In the genomic region with DNA sequence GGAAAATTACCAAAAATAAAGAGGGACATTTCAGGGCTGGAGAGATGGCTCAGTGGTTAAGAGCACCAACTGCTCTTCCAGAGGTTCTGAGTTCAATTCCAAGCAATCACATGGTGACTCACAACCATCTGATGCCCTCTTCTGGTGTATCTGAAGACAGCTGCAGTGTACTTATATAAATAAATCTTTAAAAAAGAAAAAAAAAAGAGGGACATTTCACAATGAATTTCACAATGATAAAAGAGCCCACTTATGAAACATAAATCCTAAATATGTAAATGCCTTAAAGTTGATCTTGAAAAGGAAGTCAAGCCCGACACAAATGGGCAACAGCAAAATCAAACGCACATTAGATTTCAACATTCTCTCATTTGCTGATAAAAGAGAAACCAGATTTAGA, we compare ENCODE assay signal across 29 mouse cellular contexts. TPM values are rescaled to one million over a fixed set of nuclear protein-coding genes. Genes with fewer than 3 reads are reported as not detected.
DNase-seq lines count a peak whose midpoint lies in the region; ATAC-seq and TF ChIP-seq lines count a peak whose summit lies in the region.
"Had no signal": no experiment of that assay in that cellular context is flagged by ENCODE, and none has a peak within 500 bp of the region (broad histone marks: within the 10 kb centered on the region; RNA-seq: fewer than 3 reads in every experiment).

No protein-coding gene starts in this region.

- CTCF ChIA-PET in Patski (lab: Charles Lee): interaction anchor here (0.8 kb wide), 1 partner anchor 79 kb away, joined by 3 read pairs; no protein-coding TSS in a partner anchor

- peak; percentile 21; the same call in 1 of the 2 replicates for TF ChIP-seq CTCF in hindbrain, postnatal 0 days (IDR thresholded peaks at IDR 0.05; ENCODE audit: low read depth)
- TF ChIP-seq CTCF in liver, embryonic 14.5 days (IDR thresholded peaks at IDR 0.05; ENCODE audit: low read depth): peak; percentile 12; the same call in 1 of the 2 replicates
- peak; percentile 42 for TF ChIP-seq CTCF in Patski (IDR thresholded peaks at IDR 0.05)

- no peaks in the 10 kb centered on the region for H3K27me3 ChIP-seq in hindbrain, postnatal 0 days (ENCODE audit: insufficient read depth, low read length)
- no peaks in the 10 kb centered on the region for H3K27me3 ChIP-seq in hindbrain, embryonic 12.5 days
- no peaks in the 10 kb centered on the region for H3K27me3 ChIP-seq in liver, embryonic 14.5 days (ENCODE audit: control insufficient read depth, insufficient read depth, low read length)
- H3K27me3 ChIP-seq in liver, embryonic 11.5 days (replicated peaks; ENCODE audit: control insufficient read depth, insufficient read depth, low read length): no peaks in the 10 kb centered on the region
- H3K27me3 ChIP-seq in Patski: no peaks in the 10 kb centered on the region
- H3K27me3 ChIP-seq: embryonic facial prominence, embryonic 15.5 days; heart, embryonic 15.5 days; kidney, embryonic 15.5 days; neural tube, embryonic 12.5 days had no signal

- in situ Hi-C loops in Patski (cut with MboI; ENCODE audit: low pct_unique_long_range_greater_than_20kb): no loop called here

- no peak for TF ChIP-seq EP300 in liver, embryonic 14.5 days (IDR thresholded peaks at IDR 0.05; ENCODE audit: low read depth)

- H3K4me3 ChIP-seq in hindbrain, postnatal 0 days (ENCODE audit: low read length): no peak overlapping the region
- H3K4me3 ChIP-seq in hindbrain, embryonic 12.5 days: no peak overlapping the region
- no peak overlapping the region for H3K4me3 ChIP-seq in liver, embryonic 14.5 days (ENCODE audit: insufficient read depth in 1 of 2, low read depth in 2 of 2, low read length in 2 of 2)
- H3K4me3 ChIP-seq in liver, embryonic 11.5 days (ENCODE audit: low read depth, low read length): no peak overlapping the region
- H3K4me3 ChIP-seq: embryonic facial prominence, embryonic 10.5 days; embryonic facial prominence, embryonic 15.5 days; forebrain, embryonic 12.5 days; heart, embryonic 15.5 days; kidney, embryonic 15.5 days; midbrain, embryonic 10.5 days; myocyte; neural tube, embryonic 12.5 days had no signal

- WGBS in hindbrain, postnatal 0 days: 91% methylated on average over 2 of the region's 2 CpGs
- WGBS in hindbrain, embryonic 12.5 days: 89% methylated on average over 2 of the region's 2 CpGs
- WGBS in liver, embryonic 14.5 days (ENCODE audit: insufficient replicate concordance): 77% methylated on average over 2 of the region's 2 CpGs
- WGBS in liver, embryonic 11.5 days: 89% methylated on average over 2 of the region's 2 CpGs

- no peaks in the 10 kb centered on the region for H3K36me3 ChIP-seq in hindbrain, postnatal 0 days (ENCODE audit: insufficient read depth, low read length)
- H3K36me3 ChIP-seq in hindbrain, embryonic 12.5 days: no peaks in the 10 kb centered on the region
- no peaks in the 10 kb centered on the region for H3K36me3 ChIP-seq in liver, embryonic 14.5 days (replicated peaks; ENCODE audit: control insufficient read depth, insufficient read depth, low read depth)
- no peaks in the 10 kb centered on the region; the same call in 1 of the 2 replicates for H3K36me3 ChIP-seq in liver, embryonic 11.5 days (ENCODE audit: control insufficient read depth, insufficient read depth, low read length)
- H3K36me3 ChIP-seq: embryonic facial prominence, embryonic 10.5 days; embryonic facial prominence, embryonic 15.5 days; forebrain, embryonic 12.5 days; heart, embryonic 15.5 days; kidney, embryonic 15.5 days; midbrain, embryonic 10.5 days; neural tube, embryonic 12.5 days had no signal

- no peak overlapping the region for H3K9ac ChIP-seq in hindbrain, postnatal 0 days (replicated peaks; ENCODE audit: low read length)
- no peak overlapping the region for H3K9ac ChIP-seq in hindbrain, embryonic 12.5 days
- H3K9ac ChIP-seq in liver, embryonic 14.5 days (replicated peaks): no peak overlapping the region
- no peak overlapping the region for H3K9ac ChIP-seq in liver, embryonic 11.5 days (ENCODE audit: low read depth, low read length)
- H3K9ac ChIP-seq: embryonic facial prominence, embryonic 15.5 days; forebrain, embryonic 12.5 days; heart, embryonic 15.5 days; kidney, embryonic 15.5 days; neural tube, embryonic 12.5 days had no signal

- no peak for ATAC-seq in hindbrain, postnatal 0 days
- ATAC-seq in hindbrain, embryonic 12.5 days (ENCODE audit: low FRiP score): no peak
- ATAC-seq in liver, embryonic 14.5 days (ENCODE audit: insufficient read depth): no peak
- no peak for ATAC-seq in liver, embryonic 11.5 days (replicated peaks; ENCODE audit: low FRiP score)
- ATAC-seq in Patski: no peak
- ATAC-seq: midbrain, embryonic 16.5 days had no signal

- no peak overlapping the region for H3K27ac ChIP-seq in hindbrain, postnatal 0 days
- H3K27ac ChIP-seq in hindbrain, embryonic 12.5 days: no peak overlapping the region
- H3K27ac ChIP-seq in liver, embryonic 14.5 days: no peak overlapping the region
- no peak overlapping the region for H3K27ac ChIP-seq in liver, embryonic 11.5 days (ENCODE audit: low read depth, low read length)
- H3K27ac ChIP-seq: embryonic facial prominence, embryonic 10.5 days; embryonic facial prominence, embryonic 15.5 days; forebrain, embryonic 12.5 days; heart, embryonic 15.5 days; midbrain, embryonic 10.5 days; neural tube, embryonic 12.5 days had no signal

- POLR2A ChIA-PET in Patski (lab: Charles Lee): no interaction called here

- H3K4me1 ChIP-seq in hindbrain, postnatal 0 days (ENCODE audit: insufficient read depth, low read length): peaks cover 5% of the 10 kb centered on the region; the same call in 1 of the 2 replicates
- peaks cover 10% of the 10 kb centered on the region for H3K4me1 ChIP-seq in hindbrain, embryonic 12.5 days
- peaks cover 0 to 4% of the 10 kb centered on the region in 2 experiments; a peak in 2 of 4 replicates for H3K4me1 ChIP-seq in liver, embryonic 14.5 days (replicated peaks; ENCODE audit: control insufficient read depth in 2 of 2, insufficient read depth in 2 of 2, low read length in 1 of 2)
- H3K4me1 ChIP-seq in liver, embryonic 11.5 days (replicated peaks; ENCODE audit: control insufficient read depth, insufficient read depth, low read length): no peaks in the 10 kb centered on the region

- H3K4me2 ChIP-seq in hindbrain, postnatal 0 days (ENCODE audit: low read depth, low read length): no peak overlapping the region
- no peak overlapping the region for H3K4me2 ChIP-seq in hindbrain, embryonic 12.5 days (replicated peaks)
- H3K4me2 ChIP-seq in liver, embryonic 14.5 days (ENCODE audit: low read depth): no peak overlapping the region
- no peak overlapping the region for H3K4me2 ChIP-seq in liver, embryonic 11.5 days
- H3K4me2 ChIP-seq: embryonic facial prominence, embryonic 15.5 days; forebrain, embryonic 12.5 days; heart, embryonic 15.5 days; kidney, embryonic 15.5 days; neural tube, embryonic 12.5 days had no signal

- no peaks in the 10 kb centered on the region for H3K9me3 ChIP-seq in hindbrain, postnatal 0 days (ENCODE audit: low read length)
- H3K9me3 ChIP-seq in hindbrain, embryonic 12.5 days (replicated peaks): no peaks in the 10 kb centered on the region
- no peaks in the 10 kb centered on the region for H3K9me3 ChIP-seq in liver, embryonic 14.5 days (ENCODE audit: control insufficient read depth, low read length)
- no peaks in the 10 kb centered on the region for H3K9me3 ChIP-seq in liver, embryonic 11.5 days (ENCODE audit: control insufficient read depth, low read length)
- H3K9me3 ChIP-seq: embryonic facial prominence, embryonic 10.5 days; embryonic facial prominence, embryonic 15.5 days; forebrain, embryonic 12.5 days; G1E; heart, embryonic 15.5 days; kidney, embryonic 15.5 days; midbrain, embryonic 10.5 days; neural tube, embryonic 12.5 days had no signal

- DNase-seq in hindbrain, postnatal 0 days (ENCODE audit: low spot score): no peak
- no peak for DNase-seq in liver, embryonic 14.5 days (ENCODE audit: low read depth in 3 of 3, low spot score in 3 of 3)
- no peak for DNase-seq in liver, embryonic 11.5 days (ENCODE audit: low spot score)
- peak; percentile 70 for DNase-seq in 416B (ENCODE audit: low read depth)
- no peak for DNase-seq in Patski (ENCODE audit: low read depth, low spot score)
- DNase-seq in cerebellum, adult 8-10 months: no peak
- DNase-seq in ovary, postnatal 36 days (ENCODE audit: low spot score): no peak
- DNase-seq: adrenal gland, adult 2 months; adrenal gland, postnatal 36 days; cerebellum, adult 2 months; cerebellum, postnatal 25 days; gastrocnemius, postnatal 36 days; kidney, adult 11 months; kidney, postnatal 36 days; layer of hippocampus, postnatal 36 days; lung, adult 2 months; lung, postnatal 14 days; thymus, postnatal 4 days had no signal

RNA-seq across cellular contexts. Expression of gene Ern1, which starts 10.3 kb away (rescaled TPM):
- total RNA-seq in hindbrain, postnatal 0 days (2014; rRNA removed): 8.0 and 11.6 TPM in 2 replicates
- polyA plus RNA-seq in hindbrain, postnatal 0 days (2015; fragmentation: Nextera tagmentation; extraction: Ambion mirVana): 3.0 and 3.4 TPM in 2 replicates
- polyA plus RNA-seq in hindbrain, embryonic 12.5 days (2016; fragmentation: Nextera tagmentation; extraction: Ambion mirVana): 7.9 and 8.3 TPM in 2 replicates
- 4.3 and 4.6 TPM in 2 replicates for polyA plus RNA-seq in liver, embryonic 14.5 days (2012; rRNA removed)
- 2.9 and 3.3 TPM in 2 replicates for polyA plus RNA-seq in liver, embryonic 14.5 days (2014; fragmentation: Nextera tagmentation; extraction: Ambion mirVana)
- 6.3 and 7.5 TPM in 2 replicates for polyA plus RNA-seq in liver, embryonic 11.5 days (2014; fragmentation: Nextera tagmentation; extraction: Ambion mirVana)
- polyA plus RNA-seq in Patski (2021): 12.4 TPM
